Mouse (Mus musculus) brain, embryonic 18.5 days (tissue): ENCODE data around the gene Tmprss12.
"Not testable (repeated sequence)": the region's sequence is repeated elsewhere in the genome, so short reads cannot be mapped to it uniquely, and the experiment has no call there.

Experiments used
- DNase-seq: peaks from one replicate; pipeline ENCODE4 v3.0.0-alpha.2; 2012; ENCODE audit warnings: low read depth, low spot score

Gene Tmprss12

DNA sequence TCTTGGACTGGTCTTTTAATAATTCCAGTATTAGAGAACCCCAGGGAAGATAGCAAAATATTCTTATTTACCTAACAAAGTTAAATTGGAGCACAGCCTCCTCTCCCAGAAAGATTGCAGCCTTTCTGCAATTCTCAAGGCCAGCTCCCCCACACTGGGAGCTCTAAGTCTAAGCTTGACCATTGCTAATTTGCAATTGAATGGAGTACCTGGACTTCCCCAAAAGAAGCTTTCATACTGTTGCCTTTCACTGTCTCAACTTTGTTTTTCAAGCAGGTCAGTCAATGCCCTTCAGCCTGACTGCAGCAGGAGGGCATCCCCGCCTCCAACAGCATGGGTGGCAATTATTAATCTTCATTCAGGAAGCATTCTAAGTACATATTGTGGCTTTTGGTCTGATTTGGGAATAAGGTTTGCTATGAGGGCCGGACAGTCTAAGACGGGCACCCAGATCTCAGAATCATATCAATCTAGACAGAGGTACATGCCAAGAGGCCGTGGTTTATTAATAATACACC, 6.8 kb upstream of the Tmprss12 start:
- not testable (repeated sequence) for DNase-seq

DNA sequence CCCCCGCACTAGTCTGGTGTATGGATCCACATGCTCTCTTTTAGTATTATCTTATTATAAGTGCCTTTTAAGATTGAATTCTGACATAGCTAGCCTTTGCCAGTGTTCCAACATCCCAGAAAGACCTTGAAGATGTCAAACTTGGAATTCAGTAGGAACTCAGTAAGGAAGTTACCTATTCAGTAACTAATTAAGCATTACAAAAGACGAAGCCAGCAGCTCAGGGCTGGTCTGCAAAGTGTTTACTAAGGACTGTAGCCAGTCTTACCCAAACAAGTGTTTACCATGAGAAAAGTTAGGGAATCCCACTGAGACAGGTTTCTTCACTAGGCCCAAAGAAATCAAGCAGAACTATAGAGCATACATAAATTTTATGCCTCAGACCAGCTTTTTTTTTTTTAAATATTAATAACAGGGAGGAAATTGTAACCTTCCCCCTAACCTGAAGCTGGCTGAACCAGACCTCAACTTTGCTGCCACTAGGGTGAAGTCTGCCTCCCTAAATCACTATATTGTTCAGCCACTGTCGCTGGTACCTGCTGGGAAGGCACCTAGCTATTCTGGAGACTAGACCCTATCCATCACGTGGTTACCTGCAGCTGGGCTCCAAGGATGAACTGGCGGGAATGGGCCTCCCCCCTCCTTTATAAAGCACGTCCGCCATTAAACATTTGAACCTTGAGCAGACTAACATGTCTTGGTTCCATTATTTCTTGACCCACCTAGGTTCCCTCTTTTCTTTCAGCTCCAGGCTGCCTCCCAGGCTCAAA, 5.7 kb upstream of the Tmprss12 start:
- DNase-seq, result no peak

DNA sequence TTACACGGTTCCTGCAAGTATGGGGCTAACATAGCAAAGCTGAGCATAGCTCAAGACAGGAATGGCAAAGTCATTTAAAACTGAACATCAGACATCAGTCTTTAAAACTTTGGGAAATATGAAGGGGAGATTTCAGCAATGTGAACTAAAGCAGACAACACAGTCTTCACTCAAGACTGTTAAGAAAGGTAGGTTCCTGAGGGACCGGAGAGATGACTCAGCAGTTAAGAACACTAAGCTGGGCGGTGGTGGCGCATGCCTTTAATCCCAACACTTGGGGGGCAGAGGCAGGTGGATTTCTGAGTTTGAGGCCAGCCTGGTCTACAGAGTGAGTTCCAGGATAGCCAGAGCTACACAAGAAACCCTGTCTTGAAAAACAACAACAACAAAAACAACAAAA, 4.2 kb upstream of the Tmprss12 start:
- DNase-seq, result no peak

DNA sequence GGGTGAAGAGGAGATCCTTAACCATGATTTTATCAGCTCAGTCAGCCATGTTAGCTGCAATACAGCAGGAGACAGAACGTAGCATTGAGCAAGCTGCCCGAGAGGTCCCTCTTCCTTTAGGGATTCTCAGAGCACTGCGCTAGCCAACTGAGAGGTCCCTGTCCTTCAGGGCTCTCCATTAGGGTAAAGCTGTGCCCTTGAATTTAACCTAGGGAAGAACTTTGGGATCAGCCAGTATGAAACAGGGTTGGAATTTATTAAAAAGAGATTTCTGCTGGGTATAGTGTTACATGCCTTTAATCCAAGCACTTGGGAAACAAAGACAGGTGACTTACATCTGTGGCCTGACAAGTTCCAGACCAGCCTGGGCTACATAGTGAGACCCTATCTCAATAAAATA, 3.1 kb upstream of the Tmprss12 start:
- DNase-seq, result no peak

DNA sequence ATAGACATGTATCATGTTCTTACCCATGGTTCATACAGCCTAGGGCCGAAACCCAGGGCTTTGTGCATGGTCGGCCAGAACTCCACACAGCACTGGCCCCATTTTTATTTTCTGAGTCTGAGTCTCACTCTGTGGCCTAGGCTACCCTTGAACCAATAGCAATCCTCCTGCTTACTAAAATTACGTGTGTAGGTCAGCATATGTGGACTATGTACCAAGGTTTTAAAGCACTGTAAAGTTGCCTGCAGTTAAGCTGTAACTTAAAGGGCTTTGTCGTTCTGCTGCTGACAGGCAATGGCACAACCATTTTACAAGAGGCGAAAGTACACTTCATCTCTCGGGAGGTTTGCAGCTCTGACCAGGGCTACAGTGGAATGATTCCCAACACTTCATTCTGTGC, 8.3 kb downstream of the Tmprss12 start:
- DNase-seq, result no peak

DNA sequence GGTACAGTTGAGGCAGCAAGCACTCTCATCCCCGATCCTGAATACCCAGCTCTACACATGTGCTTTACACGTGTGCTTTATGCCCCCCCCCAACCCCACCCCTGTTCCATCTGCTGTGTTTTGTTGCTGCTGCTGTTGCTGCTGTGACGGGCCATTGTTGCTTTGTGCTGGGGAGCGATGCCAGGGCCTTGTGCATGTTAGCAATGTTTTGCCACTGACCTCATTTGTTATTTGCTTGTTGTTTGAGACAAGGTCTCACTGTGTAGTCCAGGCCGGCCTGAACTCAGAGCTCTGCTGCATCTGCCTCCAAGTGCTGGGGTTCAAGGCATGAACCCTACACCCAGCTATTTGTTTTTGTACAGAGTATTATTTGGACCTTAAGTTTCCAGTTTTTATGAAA, 10.2 kb downstream of the Tmprss12 start:
- no peak for DNase-seq

DNA sequence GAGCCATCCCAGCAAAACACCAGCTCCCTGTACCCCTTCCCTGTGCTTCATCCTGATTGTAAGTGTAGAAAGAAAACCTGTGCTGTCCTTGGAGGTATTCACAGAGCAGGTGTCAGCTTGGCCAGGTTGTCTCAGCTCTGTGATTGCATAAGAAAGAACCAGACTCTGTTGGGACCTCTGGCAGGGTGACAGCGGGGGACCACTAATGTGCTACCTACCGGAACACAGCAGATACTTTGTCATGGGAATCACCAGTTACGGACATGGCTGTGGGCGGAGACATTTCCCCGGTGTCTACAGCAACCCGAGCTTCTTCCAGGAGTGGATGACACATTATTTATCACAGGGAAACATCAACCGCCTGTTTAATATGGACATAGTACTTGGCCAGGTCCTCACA, 11.7 kb downstream of the Tmprss12 start:
- DNase-seq, result no peak

DNA sequence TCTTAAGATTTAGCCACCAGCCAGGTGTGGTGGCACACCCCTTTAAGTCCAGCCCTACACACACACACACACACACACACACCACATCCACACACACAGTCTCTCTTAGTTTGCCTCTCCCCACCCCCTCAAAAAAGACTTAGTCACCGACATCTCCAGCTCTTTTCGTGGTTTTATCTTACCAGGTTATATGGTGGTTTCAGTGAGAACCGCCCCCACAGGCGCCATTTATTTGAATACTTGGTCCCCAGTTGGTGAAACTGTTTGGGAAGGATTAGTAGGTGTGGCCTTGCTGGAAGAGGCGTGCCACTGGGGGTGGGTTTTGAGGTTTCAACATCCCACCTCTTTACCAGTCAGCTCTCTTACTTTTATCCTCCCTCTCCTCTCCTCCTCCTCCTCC, 17.2 kb downstream of the Tmprss12 start:
- DNase-seq, result no peak

DNA sequence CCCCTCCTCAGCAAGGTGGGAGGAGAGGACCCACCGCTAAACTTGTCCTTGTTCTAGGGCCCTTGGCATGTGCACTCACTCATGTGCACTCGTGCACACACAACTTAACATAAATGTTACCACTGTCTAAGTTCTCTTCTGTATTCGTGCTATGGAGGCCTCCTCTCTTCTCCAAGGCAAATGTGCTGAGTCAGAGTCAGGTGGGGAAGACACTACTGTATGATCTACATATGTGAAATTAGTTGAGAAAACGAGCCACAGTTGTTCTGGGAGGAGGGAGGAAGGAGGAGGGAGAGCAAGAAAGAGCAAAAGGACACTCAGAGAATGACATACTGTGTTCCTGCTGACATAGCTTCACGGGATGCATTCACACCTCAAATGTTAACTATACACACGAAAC, 19.9 kb downstream of the Tmprss12 start:
- no peak for DNase-seq

DNA sequence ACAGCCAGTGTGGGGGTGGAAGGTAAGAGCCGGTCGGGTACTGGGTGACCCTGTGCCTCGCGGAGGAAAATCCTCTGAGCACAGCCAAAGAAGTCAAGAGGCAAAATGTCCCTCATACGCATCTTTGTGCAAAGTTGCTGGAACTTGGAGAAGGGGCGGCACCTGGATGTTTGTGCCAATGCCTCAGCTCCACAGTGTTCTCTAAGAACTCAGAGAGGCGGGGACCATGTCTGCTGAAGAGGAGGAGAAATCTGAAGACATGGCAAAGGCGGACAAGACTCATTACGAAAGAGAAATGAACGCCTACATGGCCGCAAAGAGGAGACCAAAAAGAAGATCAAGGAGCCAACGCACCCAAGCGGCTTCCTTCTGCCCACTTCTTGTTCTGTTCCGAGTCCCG, 20.9 kb downstream of the Tmprss12 start:
- DNase-seq, result no peak

DNA sequence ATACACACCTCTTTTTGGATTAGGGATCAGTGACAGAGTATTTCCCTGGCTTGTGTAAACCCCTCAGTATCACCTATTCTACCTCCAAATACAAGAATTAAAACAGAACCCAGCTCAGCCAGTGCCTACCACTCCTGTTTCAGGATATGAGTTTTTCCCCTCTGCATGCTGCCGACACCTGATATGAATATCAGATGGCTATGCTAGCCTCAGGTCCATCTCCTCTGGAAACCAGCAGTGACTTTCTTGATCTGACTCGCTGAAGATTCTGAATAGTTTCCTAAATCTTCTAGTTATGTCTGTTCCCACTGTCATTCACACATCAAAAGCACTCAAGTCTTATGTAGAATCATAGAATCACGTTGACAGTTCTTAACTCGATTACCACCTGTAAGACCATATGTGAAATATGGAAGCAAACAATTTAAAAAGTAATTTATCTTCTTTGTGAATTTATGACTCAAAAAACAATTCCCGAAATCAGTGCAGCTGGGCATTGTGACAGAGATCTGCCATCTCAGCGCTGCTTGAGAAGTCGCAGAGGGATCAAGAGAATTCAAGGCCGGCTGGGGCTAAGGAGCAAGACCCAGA, 22.9 kb downstream of the Tmprss12 start:
- no peak for DNase-seq

DNA sequence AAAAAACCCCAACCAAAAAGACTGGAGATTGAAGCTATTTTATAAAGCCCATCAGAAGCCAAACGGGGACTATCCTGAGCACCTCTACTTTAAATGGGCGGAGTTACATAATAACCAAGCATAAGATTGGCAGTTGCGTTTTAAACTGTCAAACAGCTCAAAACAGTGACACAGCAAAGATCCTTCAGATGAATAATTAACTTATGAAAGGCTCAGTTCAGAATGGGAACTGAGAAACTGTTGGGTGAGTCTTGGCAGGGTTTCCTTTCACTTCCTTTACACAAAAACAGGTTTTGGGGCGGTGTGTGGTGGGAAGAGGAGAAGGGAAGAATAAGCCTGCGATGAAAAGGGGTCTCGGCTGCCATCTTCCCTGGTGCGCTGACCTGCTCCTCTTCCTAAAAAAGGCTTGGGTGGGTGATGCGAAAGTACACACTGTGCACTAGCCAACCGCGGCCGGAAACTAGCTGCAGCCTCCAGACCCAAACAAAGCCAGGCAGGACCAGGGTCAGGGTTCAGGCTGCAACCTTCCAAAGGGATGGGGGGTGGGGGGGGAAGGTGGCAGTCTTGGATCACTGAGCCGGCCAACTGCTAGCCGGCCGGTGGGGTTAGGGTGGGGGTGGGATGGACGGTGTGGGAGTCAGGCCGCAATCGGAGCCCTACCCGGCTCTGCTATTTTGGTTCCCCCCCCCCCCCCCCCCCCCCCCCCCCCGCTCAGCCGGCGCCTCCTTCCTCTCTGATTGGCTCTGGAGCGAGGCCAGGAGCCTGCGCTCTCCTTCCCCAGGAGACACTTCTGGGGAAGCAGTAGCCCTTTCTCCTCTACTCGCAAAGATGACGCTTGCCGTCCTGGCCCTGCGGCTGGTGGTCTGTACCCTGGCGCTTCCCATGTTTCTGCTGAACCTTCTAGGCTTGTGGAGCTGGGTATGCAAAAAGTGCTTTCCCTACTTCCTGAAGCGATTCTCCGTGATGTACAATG, 23.7 kb downstream of the Tmprss12 start, which contains the start of gene Mettl7a1:
Gene Mettl7a1 (plus strand): TSS at position 122 of the 973 bp plus-strand sequence.
- DNase-seq, result peak; percentile 65

DNA sequence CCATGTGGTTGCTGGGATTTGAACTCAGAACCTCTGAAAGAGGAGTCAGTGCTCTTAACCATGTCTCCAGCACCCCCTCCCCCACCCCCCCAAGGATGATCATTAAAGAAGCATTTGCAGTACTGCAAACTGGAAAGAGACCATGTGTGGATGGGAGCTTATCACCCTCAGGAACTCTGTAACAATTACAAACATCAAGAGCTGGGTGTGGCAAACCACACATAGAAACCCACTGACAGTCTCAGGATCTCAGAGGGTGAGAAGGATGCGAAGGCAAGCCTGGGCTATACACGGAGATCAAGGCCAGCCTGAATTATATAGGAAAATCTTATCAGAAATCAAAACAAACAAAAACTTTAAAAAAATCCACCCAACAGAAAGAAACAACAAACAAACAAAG, 25.6 kb downstream of the Tmprss12 start:
- DNase-seq, result no peak

DNA sequence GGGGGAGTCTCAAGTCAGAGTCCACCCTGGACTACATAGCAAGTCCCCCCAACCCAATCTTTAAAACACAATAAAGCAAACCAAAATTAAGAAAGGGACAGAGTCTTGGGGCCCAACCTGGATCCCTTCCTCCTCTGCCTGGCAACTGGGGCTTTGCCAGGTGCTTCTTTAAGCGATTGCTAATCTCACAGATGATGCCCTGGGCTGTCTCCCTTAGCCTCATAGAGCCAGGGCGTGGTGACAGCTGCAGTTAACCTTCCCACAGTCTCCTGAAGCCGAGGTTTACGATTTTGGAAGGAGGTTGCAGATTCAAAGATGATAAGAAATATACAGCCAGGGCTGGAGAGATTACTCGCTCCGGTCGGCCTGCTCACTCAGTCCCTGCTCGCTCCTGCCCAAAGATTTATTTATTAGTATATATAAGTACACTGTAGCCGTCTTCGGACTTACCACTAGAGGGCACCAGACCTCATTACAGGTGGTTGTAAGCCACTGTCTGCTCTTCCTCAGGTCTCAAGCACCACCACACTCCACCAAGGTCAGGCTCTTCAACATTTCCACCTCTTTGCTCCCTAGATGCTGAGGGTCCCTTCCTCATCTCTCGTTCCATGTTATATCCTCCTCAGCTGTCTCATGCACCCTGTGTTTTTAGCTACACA, 26.9 kb downstream of the Tmprss12 start:
- DNase-seq, result not testable (repeated sequence)

DNA sequence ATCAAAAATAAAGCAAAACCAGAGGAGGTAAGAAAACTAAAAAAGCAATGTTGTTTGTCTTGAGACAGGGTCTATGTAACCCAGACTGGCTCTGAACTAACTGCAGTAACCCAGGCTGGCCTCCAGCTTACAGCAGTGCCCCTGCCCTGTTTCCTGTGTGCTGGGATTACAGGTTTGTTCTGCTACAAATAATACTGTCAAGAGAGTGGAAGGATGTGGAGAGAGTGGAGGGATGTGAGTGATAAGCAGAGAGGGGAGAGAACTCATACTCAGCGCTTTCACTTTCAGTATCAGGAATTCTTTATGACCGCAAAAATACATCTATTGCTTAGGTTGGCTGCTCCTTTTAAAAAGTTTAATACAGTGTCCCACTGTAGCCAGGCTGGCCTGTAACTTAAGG, 31.7 kb downstream of the Tmprss12 start:
- no peak for DNase-seq

DNA sequence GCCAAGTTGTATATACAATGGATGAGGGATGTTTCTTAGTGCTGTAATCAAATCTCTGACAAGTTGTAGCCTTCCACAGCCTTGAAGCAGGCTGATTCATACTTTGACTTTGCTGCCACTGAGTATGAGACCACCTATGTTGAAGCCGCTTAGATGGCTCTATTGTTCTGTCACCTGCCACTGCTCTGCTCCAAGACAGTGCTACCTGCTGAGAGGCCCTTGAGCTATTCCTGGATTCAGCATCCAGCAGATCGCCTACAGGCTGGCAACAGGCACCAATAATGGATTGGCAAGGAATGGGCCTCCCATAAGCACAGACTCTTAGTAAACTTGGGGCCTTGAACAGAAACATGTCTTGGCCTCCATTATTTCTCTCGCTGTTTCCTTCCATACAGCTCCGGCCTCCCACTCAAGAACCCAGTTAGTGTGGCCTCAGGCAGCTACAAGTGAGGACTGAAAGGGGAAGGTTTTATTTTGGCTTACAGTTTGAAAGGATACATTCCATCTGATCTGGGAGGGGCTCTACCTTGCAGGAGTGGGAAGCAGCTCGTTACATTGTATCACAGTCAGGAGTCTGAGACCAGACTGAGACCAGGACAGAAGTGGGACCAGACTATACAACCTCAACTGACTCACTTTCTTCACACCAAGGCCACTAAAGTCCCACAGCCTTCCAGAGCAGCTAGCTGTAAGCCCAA, 34.0 kb downstream of the Tmprss12 start:
- no peak for DNase-seq

DNA sequence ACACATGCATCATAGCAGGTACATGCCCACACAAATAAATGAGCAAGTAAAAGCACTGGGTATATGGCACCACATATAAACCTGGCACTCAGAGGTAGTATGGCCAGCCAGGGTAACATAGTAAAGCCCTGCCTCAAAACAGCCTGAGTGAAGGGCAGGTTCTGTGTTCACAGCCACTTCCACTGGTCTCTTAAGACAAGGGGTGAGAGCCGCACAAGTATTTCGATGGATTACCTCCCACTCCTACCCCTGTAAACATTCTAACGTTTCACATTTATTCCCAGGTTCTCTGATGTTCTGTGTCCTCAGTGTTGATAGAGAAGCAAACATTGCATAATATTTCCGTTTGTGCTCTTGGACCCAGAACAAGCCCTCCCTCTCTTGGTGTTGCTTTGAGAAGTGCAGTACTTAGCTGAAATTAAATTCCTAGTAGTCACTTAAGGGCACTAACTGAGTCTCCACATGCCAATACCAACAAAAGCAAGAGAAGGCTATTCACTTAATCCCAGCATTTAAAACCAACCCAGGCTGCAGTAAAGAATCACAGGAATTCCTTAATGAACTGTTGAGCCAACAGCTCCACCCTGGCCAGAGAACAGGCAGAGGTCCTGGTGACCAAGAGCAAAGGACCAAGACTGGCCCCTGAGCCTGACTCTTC, 37.5 kb downstream of the Tmprss12 start:
- DNase-seq, result not testable (repeated sequence)

DNA sequence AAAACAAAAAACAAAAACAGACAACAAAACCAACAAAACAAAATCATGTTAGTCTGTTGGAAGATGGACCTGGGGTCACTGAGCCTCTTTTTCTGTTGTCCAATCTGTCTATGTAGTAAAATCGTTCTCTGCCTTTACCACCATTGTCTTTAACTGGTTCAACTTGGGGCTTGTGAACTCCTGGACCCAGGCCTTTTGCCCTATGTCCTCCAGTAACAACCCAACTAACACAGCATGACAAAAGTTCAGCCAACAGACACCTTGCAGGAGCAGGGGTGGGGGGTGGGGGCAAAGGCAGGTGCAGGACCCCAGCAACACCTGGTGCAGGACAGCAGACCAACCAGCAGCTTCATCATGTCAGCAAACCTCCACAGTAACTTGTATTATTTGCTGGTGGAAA, 39.2 kb downstream of the Tmprss12 start:
- DNase-seq, result no peak

DNA sequence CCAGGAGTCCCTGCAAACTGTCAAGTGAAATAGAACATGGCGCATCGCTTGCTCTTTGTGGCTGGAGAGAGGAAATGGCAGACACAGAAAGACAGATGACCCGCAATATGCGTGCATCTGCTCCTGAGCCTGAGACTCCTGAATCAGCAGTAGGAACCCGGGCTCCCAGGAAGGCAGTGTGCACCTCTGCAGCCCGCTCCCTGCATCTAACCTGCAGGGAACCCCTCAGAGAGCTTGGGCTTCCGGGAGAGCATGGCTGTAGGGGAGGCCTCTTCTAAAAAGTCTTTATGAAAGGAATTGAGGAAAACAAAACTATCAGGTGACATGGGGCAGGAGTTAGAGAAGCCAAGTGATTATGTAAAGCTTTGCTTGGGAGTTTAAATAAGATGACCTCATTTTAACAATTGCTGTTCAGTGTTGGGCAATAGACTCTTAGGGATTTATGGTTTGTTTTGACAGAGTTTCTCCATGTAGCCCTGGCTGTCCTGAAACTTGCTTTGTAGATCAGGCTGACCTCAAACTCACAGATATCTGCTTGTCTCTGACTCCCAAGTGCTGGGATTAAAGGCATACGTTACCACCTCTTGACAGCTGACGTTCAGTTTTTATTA, 39.8 kb downstream of the Tmprss12 start:
- DNase-seq, result no peak

DNA sequence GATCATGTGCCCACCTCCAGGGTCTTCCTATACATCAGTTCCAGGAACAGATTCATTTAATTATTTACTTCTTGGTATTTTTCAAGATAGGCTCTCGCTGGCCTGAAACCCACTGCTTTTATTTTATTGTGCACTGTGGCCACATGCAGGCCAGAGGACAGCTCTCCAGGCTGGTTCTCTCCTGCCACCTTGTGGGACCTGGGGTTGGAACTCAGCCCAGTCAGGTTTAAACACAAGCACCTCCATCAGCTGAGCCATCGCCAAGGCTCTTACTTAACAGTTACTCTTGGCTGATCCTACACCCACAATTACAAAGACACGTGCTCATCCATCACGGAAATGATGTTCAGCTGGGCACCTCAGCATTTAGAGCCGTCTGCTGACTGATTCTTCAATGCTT, 40.5 kb downstream of the Tmprss12 start:
- DNase-seq, result no peak
